ENCODE assay signal across 7 mouse cellular contexts in the genomic region with DNA sequence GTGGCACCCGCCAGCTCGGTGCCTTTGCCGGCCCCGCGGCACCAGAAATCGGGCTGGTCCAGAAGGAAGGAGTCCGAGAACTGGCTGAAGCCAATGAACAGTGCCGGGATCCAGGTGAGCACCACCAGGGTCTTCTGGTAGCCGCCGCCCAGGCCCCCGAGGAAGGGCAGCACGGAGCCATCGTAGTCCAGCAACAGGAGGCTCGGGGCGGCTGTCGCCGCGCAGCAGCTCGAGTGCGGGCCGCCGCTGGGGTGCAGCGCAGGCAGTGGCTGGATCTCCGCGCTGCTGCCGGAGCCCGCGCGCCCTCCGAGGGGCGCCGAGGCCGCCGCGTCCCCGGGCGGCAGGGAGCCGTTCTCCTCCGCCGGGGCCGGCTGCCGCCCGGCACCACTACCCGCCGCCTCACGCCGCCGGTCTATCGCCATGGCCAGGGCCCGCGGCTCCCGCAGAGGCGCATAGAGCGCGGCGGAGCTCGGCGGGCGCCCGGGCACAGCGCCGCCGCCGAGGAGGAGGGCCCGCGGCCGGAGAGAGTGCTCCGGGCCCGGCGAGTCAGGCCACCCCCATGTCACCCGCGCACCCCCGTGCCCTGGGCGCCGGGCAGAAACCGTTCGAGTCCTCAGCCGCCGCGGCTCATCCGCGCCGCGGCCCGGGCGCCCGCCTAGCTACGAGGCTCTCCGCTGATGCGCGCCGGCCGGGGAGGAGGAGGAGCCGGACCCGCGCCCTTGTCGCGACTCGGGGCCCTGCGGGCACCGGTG. TPM values are rescaled to one million over a fixed set of nuclear protein-coding genes. Genes with fewer than 3 reads are reported as not detected.
DNase-seq lines count a peak whose midpoint lies in the region; TF ChIP-seq lines count a peak whose summit lies in the region.

No protein-coding gene starts in this region.

- H3K9me3 ChIP-seq in ES-E14 (ENCODE audit: control insufficient read depth, insufficient read depth, low read depth, low read length), result no peaks in the 10 kb centered on the region
- no peaks in the 10 kb centered on the region for H3K9me3 ChIP-seq in embryonic facial prominence, embryonic 10.5 days

- H3K36me3 ChIP-seq in C2C12 (ENCODE audit: control insufficient read depth, insufficient read depth) (peaks cover 16% of the 10 kb centered on the region), ES-E14 (ENCODE audit: control insufficient read depth, insufficient read depth, low read length, poor library complexity, severe bottlenecking) (no peaks in the 10 kb centered on the region)
- no peaks in the 10 kb centered on the region for H3K36me3 ChIP-seq in embryonic facial prominence, embryonic 10.5 days (replicated peaks)

- peak overlapping the region; percentile 78 for H3K9ac ChIP-seq in ES-E14 (ENCODE audit: insufficient read depth, low read depth, low read length, poor library complexity, severe bottlenecking)

- peak overlapping the region; percentile 89 for H3ac ChIP-seq in C2C12 (ENCODE audit: control insufficient read depth, insufficient read length, low read depth)

- H3K79me3 ChIP-seq in C2C12 (ENCODE audit: low read depth), result peaks cover 43% of the 10 kb centered on the region

- H3K4me1 ChIP-seq in ES-E14 (ENCODE audit: control insufficient read depth in 2 of 2, insufficient read depth in 2 of 2, low read length in 2 of 2, poor library complexity in 1 of 2), result peaks cover 0 to 7% of the 10 kb centered on the region in 2 experiments; a peak in 1 of 4 replicates
- H3K4me1 ChIP-seq in embryonic facial prominence, embryonic 10.5 days, result peaks cover 50% of the 10 kb centered on the region

- H3K79me2 ChIP-seq in C2C12 (ENCODE audit: control insufficient read depth, insufficient read depth), result peaks cover 55% of the 10 kb centered on the region

- TF ChIP-seq CTCF in C2C12 (IDR thresholded peaks at IDR 0.05; ENCODE audit: control insufficient read depth, insufficient read depth, insufficient read length), result peak; percentile 34

- no peak for DNase-seq in ES-E14 (ENCODE audit: low read depth, low spot score)
- DNase-seq in embryonic facial prominence, embryonic 10.5 days (ENCODE audit: low spot score), result peak; percentile 68
- DNase-seq in heart, postnatal 14 days, result peak; percentile 57 to 60
- peak; percentile 29 to 67 for DNase-seq in left cerebral cortex, postnatal 25 days (ENCODE audit: low spot score in 2 of 2)
- DNase-seq in mesoderm, embryonic 11.5 days (ENCODE audit: low read depth, low spot score), result peak; percentile 44
- DNase-seq in spleen, postnatal 10 days (ENCODE audit: low spot score in 2 of 2), result peak; percentile 61 to 77

- intact Hi-C loops in heart, postnatal 14 days (cut with DNase I), result loop anchor here (2.0 to 5.0 kb wide), 2 partner anchors 158 to 293 kb away; no protein-coding TSS in a partner anchor
- intact Hi-C loops in left cerebral cortex, postnatal 25 days (cut with DNase I), result loop anchor here (2.0 to 10.0 kb wide), 8 partner anchors 28 to 520 kb away; no protein-coding TSS in a partner anchor

- under 1% methylated on average over 101 of the region's 101 CpGs for WGBS in embryonic facial prominence, embryonic 10.5 days

- H3K4me3 ChIP-seq in C2C12 (ENCODE audit: insufficient read depth, poor library complexity, severe bottlenecking) (peak overlapping the region; percentile 69), ES-E14 (ENCODE audit: insufficient read depth in 1 of 2, low read depth in 1 of 2, low read length in 2 of 2, poor library complexity in 1 of 2, severe bottlenecking in 1 of 2) (peak overlapping the region; percentile 83 to 93)
- H3K4me3 ChIP-seq in embryonic facial prominence, embryonic 10.5 days, result peak overlapping the region; percentile 85

- no peak overlapping the region for H3K27ac ChIP-seq in ES-E14 (ENCODE audit: insufficient read depth, low read depth, low read length, poor library complexity, severe bottlenecking)
- H3K27ac ChIP-seq in embryonic facial prominence, embryonic 10.5 days (replicated peaks), result peak overlapping the region; percentile 86

- H3K27me3 ChIP-seq in C2C12 (ENCODE audit: control insufficient read depth, insufficient read depth, insufficient read length), result no peaks in the 10 kb centered on the region
- peaks cover 55% of the 10 kb centered on the region for H3K27me3 ChIP-seq in embryonic facial prominence, embryonic 10.5 days (replicated peaks; ENCODE audit: low read depth, poor library complexity, severe bottlenecking)

- in situ Hi-C loops in ES-E14 (cut with MboI; ENCODE audit: low sequenced_read_pairs in 2 of 2, unreplicated experiment in 2 of 2), result no loop called here

TF ChIP-seq in C2C12, 6 proteins besides CTCF, POLR2A, EP300 and RAD21:
- no peak for TF ChIP-seq USF1 (IDR thresholded peaks at IDR 0.05; ENCODE audit: low read depth)
- no peak for TF ChIP-seq MYOG (IDR thresholded peaks at IDR 0.05; ENCODE audit: control insufficient read depth, extremely low read depth, insufficient read length)
- TF ChIP-seq FOSL1 (IDR thresholded peaks at IDR 0.05; ENCODE audit: insufficient read depth, low read length, poor library complexity, severe bottlenecking), result no peak
- no peak for TF ChIP-seq CEBPB (IDR thresholded peaks at IDR 0.05; ENCODE audit: low read depth)
- TF ChIP-seq MAX (IDR thresholded peaks at IDR 0.05), result no peak
- TF ChIP-seq MYOD1 (IDR thresholded peaks at IDR 0.05; ENCODE audit: control insufficient read depth, insufficient read length, low read depth), result no peak

TF ChIP-seq in ES-E14, 5 proteins besides CTCF, POLR2A, EP300 and RAD21:
- TF ChIP-seq ZNF384 (IDR thresholded peaks at IDR 0.05; ENCODE audit: low read depth, low read length) (no peak), MAFK (IDR thresholded peaks at IDR 0.05; ENCODE audit: insufficient read depth, low read depth, low read length) (no peak), HCFC1 (IDR thresholded peaks at IDR 0.05; ENCODE audit: borderline replicate concordance, insufficient read depth, low read length) (no peak), ZC3H11A (IDR thresholded peaks at IDR 0.05; ENCODE audit: borderline replicate concordance, low read depth, low read length) (no peak), CHD2 (IDR thresholded peaks at IDR 0.05; ENCODE audit: low read depth, low read length) (no peak)

RNA-seq across cellular contexts. Expression of a gene that starts 0.4 kb away (rescaled TPM):
- polyA plus RNA-seq in C2C12 (2012; fragmentation: generic; extraction: Trizol), result 10.9 TPM
- 5.1 and 5.9 TPM in 2 replicates for total RNA-seq in ES-E14 (2012; rRNA removed)
- 2.9 and 3.1 TPM in 2 replicates for polyA plus RNA-seq in embryonic facial prominence, embryonic 10.5 days (2016; fragmentation: Nextera tagmentation; extraction: Ambion mirVana)
- 10 to 100 TPM in 1 of 2 experiments, 1 to 10 TPM in 1; 7.4 to 10.8 TPM for total RNA-seq in heart, postnatal 14 days (2021)
- total RNA-seq in left cerebral cortex, postnatal 25 days (2021), result 10 to 100 TPM; 58.9 to 59.3 TPM
